Mouse (Mus musculus) heart, adult 2 months (tissue): ENCODE results near the gene Ccna1.

Source experiments
- CTCF ChIP-seq: fragments of 200-600 bp; IDR thresholded peaks from 2 replicates; pipeline ENCODE4 v1.8.1; 2022; ENCODE audit warnings: antibody characterized with exemption, mild to moderate bottlenecking, moderate library complexity
- POLR2A ChIP-seq: fragments of 200-500 bp; IDR thresholded peaks from 2 replicates; pipeline ENCODE4 v1.6.1; 2011; ENCODE audit warnings: mild to moderate bottlenecking, low read depth, low read length, control low read depth; ENCODE audit not compliant: insufficient read depth

DNA sequence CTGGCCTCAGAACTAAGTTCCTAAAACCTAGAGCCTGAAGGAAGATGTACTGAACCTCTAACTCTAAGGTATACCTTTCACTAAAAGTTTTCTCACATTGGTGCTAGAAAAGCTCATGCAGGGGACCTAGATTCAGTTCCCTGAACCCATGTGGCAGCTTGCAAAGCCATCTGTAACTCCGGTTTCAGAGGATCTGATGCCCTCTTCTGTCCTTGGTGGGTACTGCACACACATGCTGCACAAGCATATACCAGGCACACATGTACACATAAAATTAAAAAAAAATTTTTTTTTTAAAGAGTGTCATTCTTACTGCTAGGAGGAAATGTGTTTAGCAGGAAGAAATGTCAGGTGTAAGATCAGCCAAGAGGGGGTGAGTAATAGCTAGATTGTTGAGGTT is 33.1 kb downstream of the Ccna1 start:
- TF ChIP-seq POLR2A: no peak
- TF ChIP-seq CTCF: 0 out of 2 replicates have a peak, but pooled peaks have one; percentile 6
